Mouse (Mus musculus) lung, postnatal 4 days (tissue): Measurements from ENCODE around the gene Hspbp1.

ENCODE experiments used
- DNase-seq, 2 experiments: peaks; one replicate each; pipeline ENCODE4 v3.0.0; 2021

Gene Hspbp1

GRCm38 (mm10) chr7:4684632-4685417, at the start of gene Hspbp1:
TSS of gene Hspbp1 (minus strand) at chr7:4685068.
- DNase-seq: peak; percentile 97 to 98

- DNase-seq: no peak
Observed at GRCm38 (mm10) chr7:4732968-4733392, 48.1 kb upstream of the Hspbp1 start.

GRCm38 (mm10) chr7:4731090-4731489, 46.2 kb upstream of the Hspbp1 start:
- no peak for DNase-seq

DNA sequence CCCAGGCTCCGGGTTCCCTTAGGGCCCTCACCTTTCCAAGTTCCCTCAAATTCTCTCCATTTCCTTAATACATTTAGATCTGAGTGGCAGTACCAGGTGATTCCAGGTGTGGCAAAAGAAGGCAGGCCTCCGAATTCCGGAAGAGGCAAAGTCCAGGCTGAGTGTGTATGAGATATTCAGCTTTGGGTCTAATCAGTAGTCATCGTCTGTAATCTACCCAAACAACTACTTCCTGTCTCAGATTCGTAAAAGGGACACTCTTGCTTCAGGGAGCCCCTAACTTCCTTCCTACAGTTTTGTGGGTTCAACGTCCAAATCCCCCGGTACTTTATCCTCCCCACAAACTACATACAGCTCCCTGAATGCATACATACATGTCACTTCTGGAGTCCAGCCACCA, 40.3 kb upstream of the Hspbp1 start, which contains the start of gene Tmem150b:
Gene Tmem150b (minus strand): TSS at position 81 of the 400 bp plus-strand sequence.
- no peak for DNase-seq

DNA sequence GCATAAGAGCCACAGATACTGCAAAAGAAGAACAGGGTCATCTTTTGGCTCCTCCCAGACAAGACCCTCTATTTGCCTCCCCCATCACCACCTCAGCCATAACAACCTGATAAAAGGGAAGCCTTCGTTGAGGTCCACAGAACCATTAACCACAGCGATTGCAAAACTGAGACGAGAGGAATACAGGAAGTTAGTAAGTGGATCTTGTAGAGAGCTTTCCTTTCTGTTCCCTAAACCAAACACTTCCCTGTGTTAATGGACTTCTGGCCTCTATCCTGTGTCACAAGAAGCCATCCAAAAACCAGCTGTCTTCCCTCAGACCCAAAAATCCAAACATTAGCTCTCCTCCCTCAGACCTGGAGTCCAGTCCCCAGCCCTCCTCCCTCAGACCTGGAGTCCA, 39.5 kb upstream of the Hspbp1 start:
- DNase-seq: peak in 1 of 2 experiments; percentile 32

DNA sequence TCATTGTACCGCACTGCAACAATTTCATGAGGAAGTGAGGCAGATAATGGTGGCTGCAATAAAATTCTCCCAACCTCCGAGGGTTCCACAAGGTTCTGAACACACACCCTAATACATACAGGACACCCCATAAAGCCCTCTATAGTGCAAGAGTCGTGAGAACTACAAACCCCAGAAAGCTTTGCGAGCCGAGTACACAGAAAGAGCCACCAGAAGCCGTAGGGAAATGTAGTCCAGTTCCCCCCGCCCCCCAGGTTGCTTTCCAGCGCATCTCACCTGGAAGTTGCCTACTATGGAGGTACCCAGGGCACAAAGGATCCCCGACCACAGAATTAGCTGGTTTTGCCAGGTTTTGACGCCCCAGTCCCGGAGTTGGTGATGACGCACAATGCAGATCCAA, 38.6 kb upstream of the Hspbp1 start:
- peak in 1 of 2 experiments; percentile 45 for DNase-seq

DNA sequence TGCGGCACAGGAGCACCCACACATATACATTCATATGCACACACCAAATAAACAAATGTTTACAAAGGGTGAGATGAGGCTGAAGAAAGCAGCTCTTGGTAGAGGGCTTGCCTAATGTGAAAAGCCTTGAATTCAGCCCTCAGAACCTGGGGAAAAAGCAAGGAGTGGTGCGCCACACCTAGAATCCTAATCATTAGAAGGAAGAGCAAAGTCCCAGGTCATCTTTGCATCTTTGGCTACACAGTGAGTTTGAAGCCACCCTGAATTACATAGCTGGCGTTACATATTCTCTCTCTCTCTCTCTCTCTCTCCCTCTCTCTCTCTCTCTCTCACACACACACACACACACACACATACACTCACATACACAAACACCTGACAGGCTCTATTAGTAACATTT, 34.4 kb upstream of the Hspbp1 start:
- DNase-seq: no peak

- no peak for DNase-seq
Observed at GRCm38 (mm10) chr7:4716955-4717354, 32.1 kb upstream of the Hspbp1 start.

DNA sequence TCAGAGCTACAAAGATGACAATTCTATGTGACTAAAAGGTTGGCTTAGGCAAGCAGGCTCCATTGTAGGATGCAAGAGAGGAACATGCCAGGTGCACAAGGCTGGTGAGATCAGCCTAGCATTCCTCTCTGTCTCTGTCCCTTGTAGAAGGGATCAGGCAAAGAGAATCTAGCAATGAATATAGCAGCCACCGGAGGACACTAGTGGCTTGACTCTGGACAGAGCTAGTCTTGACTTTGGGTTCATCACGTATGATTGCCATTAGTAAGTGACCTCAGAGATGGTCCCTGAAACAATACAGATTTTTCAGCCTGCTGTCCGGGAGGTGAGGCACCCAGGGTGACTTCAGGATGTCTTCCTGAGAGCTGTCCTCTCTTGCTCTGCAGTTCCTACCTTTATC, 27.7 kb upstream of the Hspbp1 start:
- no peak for DNase-seq

- peak; percentile 36 to 59 for DNase-seq
Observed at GRCm38 (mm10) chr7:4705098-4705497, 20.2 kb upstream of the Hspbp1 start.

DNA sequence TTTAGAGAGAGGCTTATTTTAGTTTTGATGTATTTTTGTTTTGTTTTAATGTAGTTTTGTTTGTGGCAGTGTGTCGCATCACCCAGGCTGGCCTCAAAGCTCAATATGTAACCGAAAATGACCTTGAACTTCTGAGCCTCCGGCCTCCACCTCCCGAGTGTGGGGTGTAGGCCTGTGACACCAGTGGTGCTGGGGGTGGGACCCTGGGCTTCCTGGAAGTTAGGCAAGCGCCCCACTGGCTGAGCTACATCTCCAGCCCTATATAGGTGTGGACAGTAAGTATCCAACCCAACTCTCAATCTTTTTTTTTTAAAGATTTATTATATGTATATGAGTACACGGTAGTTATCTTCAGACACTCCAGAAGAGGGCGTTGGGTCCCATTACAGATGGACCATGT, 18.3 kb upstream of the Hspbp1 start:
- no peak for DNase-seq

DNA sequence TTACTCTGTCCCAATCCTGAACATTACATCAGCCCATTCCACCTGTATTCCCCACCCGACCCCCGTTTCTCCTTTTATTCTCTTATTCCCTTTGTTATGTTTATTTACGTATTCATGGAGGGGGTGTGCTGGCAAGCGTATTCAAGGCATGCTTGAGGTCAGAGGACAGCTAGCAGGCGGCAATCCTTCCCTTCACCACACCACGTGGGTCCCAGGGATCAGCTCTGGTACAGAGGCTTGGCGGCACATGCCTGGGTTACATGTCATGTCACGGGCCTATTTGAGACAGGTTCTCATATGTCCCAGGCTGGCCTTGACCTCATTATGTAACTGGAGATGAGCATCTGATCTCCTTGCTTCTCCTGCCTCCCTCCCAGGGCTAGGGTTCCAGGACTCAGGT, 17.5 kb upstream of the Hspbp1 start:
- no peak for DNase-seq

DNA sequence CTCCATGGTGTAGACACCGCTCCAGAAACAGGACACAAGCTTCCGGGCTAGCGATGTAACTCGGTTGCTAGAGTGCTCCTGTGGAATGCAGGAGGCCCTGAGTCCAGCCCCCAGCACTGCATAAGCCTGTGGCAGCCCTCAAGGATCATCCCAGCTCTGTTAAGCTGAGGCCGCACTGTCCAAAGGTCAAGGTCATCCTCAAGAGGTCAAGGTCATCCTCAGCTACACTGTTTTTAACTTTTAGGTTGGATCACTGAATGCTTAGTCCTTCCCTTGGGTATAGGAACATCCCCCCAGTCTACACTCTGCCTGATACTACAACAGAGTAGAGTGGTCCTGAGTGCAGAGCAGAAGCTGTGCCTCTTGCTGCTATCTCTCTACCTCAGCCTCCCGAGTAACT, 8.1 kb upstream of the Hspbp1 start:
- DNase-seq: no peak

DNA sequence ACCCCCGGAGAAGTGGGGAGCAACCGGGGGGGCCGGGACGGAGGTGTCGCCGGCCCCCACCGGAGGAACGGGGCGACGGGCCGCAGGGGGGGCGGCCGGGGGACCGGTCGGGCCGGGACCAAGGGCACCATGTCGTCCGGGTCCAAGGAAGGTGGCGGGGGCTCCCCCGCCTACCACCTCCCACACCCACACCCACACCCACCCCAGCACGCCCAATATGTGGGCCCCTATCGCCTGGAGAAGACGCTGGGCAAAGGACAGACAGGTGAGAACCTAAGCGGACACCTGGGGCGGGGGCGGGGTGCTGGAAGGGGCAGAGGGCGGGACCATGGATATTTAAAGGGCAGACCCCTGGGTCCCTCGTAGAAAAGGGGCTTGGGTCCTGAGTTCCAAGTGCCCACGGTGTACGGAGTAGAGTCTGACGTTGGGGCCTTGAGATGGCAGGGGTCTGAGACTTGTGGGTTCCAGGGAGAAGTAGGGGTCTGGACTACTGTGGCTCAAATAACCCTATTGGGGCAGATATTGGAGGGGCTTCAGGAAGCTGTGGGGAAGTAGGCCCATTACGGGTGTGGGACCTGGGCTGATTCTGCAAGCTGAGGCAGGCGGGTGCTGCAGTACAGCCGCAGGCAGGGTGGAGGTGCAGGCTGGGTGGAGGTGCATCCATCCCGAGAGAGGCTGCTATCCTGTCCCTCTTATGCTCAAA, 6.2 kb upstream of the Hspbp1 start:
- no peak for DNase-seq

GRCm38 (mm10) chr7:4690387-4690786, 5.5 kb upstream of the Hspbp1 start, which contains the start of gene Brsk1:
TSS of gene Brsk1 (plus strand) at chr7:4690604.
- DNase-seq: peak; percentile 75 to 82

GRCm38 (mm10) chr7:4684203-4684602, 665 bp downstream of the Hspbp1 start:
- no peak for DNase-seq

GRCm38 (mm10) chr7:4683307-4683706, 1.6 kb downstream of the Hspbp1 start:
- no peak for DNase-seq

- no peak for DNase-seq
Observed at GRCm38 (mm10) chr7:4675200-4675599, 9.7 kb downstream of the Hspbp1 start.

GRCm38 (mm10) chr7:4674114-4674731, 10.6 kb downstream of the Hspbp1 start:
- DNase-seq: no peak

DNA sequence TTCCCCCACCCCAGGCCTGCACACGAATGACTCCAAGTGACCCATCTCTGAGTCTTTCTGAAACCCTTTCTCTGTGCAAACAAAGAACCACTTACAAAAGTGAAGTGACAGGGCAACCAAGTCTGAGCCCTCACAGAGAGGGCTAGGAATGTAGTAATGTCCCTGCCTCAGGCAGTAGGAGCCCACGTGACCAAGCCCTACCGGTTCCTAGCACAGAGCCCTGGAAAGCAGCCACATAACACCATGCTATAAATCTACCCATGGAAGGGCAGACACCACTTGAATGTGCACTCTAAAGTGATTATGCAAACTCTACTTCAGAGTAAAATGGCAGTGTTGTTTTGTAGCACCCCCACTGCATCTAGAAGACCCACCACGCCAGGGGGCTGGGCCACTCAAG, 12.9 kb downstream of the Hspbp1 start:
- peak in 1 of 2 experiments; percentile 50 for DNase-seq

DNA sequence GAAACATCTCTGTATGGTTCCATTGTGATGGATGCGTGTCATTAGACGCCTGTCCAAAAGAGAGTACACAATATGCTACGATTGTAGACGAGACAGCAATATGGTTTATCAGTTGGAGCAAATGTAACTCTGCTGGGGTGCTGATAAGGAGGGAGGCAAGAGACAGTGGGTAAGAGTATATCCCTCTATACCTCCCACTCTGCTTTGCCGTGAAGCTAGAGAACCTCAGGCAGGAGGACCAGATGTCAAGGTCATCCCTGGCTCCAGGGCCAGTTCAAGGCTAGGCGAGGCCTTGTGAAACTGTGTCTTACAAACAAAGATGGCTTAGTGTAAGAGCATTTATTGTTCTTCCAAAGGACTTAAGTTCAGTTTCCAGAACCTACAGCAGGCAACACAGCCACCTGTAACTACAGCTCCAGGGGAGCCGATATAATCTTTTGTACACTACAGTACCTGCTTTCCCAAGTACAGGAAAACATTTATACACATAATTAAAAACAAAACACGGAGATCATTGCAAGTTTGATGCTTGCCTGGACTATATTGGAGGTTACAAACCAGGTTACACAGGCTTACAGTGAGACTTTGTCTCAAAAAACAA, 14.1 kb downstream of the Hspbp1 start:
- DNase-seq: no peak

DNA sequence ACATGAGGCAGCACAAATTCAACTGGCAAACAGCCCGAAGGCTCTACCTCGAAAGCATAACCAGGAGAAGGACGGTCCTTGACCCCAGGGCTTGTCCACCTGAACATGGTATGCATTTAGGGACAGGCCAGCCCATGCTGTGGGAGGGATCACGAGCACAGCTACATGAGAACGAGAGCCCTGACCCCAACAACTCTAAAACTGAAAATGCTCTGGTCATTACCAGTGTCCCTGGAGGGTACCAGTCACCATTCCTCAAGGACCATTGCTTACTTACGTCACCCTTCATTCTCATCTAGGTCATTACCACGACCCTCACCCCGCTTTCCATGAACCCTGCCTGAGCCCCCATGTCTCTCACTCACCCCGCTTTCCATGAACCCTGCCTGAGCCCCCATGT, 15.7 kb downstream of the Hspbp1 start:
- no peak for DNase-seq

GRCm38 (mm10) chr7:4668506-4668905, 16.4 kb downstream of the Hspbp1 start:
- no peak for DNase-seq
